Mouse (Mus musculus): ENCODE results near the gene Ssr3.

- no peak for TF ChIP-seq ZC3H11A (IDR thresholded peaks at IDR 0.05; ENCODE audit: borderline replicate concordance, low read depth, low read length)
- no peak for TF ChIP-seq CHD2 (IDR thresholded peaks at IDR 0.05; ENCODE audit: low read depth, low read length)
- no peak for TF ChIP-seq ZNF384 (IDR thresholded peaks at IDR 0.05; ENCODE audit: low read depth, low read length)
- TF ChIP-seq MAFK (IDR thresholded peaks at IDR 0.05; ENCODE audit: insufficient read depth, low read depth, low read length): no peak
These were observed 15.5 kb upstream of the Ssr3 start for GRCm38 (mm10) chr3:65407891-65408290.

Measured in ES-E14 (cell line).